Mouse (Mus musculus) cerebellum, postnatal 4 days (tissue): ENCODE measurements around the gene Nrgn.

Experiments
- DNase-seq, 2 experiments: peaks; one replicate each; pipeline ENCODE4 v3.0.0; 2022; ENCODE audit warnings: low spot score in 2 of 2, mixed read lengths in 1 of 2

The Nrgn gene

DNA sequence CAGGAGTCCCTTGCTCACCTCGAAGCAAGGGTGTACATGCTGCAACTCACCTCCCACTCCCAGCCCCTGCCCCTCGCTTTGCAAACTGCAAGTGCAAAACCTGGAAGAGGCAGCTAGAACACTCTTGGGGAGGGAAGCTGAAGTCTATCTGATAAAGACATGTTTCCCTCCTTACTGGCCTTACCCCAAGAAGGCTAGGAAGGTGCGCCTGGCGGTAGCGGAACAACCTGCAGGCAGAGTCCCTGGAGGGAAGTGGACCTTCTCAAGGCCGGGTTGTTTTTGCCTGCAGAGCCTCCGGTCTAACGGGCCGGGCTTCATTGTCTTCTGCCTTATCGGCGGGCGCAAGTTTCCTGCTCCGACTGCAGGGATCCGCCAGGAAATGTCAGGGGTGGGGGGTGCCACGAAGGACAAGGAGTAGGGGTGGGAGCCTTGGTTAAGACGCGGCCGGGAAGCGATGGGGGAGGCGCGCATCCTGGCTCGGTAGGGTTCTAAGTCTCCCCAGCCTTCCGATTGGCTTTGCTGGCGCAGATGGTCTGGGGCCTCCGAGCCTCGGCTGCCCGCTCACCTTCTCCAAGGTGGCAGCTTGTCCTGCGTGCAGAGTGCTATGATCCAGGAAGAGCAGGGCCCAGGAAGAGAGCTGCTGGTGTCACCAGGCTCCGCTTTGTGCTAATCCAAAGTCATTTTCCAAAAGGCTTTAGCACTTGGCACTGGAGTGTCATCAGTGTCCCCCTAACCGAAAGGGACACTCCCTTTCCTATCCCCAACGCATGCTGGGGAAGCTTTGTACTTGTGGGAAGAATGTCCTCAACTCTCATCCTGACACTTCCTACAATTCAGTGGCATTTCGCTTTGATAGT lies 22.4 kb downstream of the Nrgn start:
- DNase-seq, result no peak

DNA sequence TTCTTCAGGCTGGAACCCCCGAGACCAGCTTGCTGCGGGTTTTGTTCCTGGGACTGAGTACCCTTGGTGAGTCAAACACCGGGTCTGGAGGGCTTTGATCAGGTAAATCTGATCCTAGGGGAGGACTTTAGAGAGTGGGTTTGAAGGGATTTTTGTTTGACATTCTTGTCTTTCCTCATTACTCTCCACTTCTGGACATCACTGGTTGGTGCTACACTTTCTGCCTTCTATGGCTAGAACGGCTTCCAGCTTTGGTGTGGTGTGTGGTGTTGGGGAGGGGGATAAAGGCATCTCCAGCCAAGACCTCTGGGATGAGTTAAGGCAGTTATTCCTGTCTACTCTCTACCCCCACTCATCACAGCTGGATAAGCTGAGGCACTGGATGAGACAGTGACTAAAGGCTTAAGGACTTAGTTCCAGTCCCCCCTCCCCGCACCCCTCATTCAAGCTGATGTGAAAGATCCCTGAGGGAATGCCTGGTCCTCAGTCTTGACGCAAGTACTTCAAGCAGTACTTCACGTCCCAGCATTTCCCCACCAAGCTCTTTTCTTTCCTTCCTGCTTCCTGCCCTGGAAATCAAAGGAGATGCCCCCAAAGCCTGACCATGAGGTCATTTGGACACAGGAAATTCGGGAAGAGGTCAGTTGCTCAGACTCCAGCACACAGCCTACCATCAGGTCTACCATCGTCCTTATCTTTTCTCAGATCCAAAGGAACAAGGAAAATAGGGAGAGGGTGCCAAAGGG lies 24.3 kb downstream of the Nrgn start:
- DNase-seq, result no peak

DNA sequence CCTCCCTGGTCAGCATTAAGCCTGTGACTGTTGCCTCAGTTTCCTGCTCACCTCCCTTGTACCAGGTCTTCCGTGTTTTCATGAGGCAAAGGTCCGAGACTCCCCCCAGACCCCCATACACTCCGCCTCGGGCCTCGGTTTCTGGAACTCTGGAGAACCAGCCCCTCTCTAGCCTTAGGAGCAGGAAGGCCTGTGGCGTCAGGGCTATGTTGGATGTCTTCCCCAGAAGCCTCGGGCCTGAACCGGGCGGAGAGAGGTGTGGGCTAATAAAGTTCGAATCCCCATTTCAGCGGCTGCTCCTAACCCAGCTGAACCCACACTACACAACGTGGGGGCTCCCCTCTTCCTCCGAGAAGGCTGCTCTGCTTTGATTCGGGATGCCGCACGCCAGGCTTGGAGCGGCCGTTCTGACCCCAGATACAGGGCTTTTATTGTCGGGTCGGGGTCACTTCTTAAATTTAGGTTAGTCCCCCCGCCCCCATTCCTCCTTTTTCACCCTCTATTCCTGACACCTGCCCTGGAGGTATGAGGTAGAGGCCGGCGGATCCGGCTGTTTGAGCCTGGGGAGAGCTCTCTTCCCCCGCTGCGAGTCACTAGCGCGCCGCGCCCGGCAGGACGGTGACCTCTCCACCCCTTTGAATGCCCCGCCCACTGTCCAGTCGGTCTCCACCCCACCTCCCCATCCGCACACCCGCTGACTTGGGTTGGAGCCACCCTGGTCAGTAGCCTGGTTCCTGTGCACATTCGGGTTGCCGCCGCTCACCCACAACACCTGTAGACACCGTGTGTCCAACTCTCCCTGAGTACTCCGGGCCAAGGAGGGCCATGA lies 25.1 kb downstream of the Nrgn start, which contains the start of gene Esam:
Gene Esam, plus strand, starts transcription at position 683 of the 829 bp plus-strand sequence.
- DNase-seq, result no peak

DNA sequence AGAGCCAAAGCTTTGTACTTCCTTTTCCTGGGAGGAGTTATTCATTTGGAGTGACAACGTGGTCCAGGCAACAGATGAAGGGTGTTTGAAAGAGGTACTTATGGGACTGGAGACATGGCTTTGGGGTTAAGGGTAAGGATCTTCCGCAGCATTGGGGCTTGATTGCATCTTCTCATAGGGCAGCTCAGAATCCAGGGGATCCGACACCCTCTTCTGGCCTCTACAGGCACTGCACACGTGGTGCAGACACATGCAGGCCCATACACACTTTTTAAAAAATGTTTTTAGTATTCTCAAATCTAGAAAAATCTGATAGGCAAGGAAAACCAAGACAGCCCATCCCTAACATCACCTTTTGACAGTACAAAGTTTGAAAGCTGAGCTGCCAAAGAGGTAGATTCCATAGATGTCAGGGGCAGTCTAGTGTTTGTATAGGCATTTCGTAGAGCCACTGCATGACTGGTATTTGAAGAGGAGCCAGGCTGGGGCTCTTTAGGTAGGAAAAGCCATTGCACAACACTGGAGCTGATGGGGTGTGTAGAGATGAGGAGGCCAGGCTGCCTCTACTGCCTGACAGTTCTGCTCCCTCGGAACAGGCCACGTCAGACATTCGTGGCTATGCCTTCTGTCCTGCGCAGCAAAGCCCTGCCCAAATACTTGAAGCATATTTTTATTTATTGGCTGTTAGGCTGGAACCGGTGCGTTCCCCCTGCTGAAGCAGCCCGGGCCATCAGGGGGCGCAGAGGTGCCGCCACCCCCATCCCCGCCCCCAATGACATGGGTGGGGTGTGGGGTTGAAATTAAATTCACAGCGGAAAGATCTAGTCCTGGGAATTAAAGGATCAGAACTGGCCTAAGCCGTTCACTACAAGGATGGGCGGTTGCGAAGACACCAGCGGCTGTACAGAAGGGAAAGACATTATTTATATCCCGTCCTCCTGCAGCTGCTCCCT lies 26.0 kb downstream of the Nrgn start:
- DNase-seq, result no peak

DNA sequence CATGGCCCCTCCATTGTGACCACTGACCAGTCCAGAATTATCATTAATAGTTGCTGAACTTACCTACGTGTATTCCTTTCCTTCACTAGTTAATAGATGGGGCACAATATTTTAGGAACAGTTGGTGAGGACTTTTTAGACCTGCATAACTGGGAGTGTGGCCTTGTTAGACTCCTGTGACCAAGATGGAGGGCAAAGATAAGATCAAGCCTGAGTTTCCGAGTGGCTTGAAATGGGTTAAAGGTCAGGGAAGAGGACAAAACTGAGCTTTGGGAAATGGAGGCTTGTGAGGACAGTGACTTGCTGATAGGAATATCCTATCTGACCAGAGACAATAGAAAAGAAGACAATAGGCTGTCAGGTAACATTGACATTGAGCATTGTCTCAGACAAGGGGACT lies 27.2 kb downstream of the Nrgn start:
- DNase-seq, result no peak

DNA sequence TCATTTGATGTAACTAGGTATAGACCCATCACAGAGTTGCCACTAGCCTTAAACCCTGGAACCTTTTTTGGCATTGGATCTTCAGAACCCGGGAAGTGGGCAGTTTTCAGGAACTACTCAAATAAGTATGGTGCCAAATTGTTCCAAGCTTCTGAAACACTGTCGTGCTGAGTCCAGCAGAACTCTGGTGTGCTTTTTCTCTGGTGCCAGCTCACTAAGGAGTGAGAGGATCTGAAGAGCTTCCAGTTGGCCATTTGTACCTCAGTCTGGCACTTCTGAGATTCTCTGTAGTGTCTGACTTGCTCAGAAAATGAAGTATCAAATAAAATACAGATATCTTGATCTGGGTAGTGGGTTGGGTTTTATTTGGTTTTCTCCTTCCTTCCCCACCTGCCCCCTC lies 32.7 kb downstream of the Nrgn start:
- DNase-seq, result no peak

DNA sequence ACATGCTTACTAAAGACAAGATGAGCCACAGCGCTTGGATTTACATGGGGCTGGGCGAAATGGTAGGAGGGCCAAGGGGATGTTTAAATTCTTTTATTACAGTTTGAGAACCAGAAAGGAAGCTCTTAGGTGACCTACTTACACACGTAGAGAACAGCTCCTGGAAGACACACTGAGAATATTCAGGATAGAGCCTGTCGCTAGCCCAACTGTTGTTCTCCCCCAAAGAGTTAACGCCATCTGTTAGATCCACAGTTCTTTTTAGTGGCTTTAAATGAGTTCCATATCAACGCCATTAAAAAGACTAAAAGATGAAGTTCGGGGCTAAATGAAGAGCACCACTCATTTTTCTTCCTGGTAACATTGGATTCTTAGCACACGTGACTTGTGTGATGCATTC lies 33.7 kb downstream of the Nrgn start:
- DNase-seq, result no peak

DNA sequence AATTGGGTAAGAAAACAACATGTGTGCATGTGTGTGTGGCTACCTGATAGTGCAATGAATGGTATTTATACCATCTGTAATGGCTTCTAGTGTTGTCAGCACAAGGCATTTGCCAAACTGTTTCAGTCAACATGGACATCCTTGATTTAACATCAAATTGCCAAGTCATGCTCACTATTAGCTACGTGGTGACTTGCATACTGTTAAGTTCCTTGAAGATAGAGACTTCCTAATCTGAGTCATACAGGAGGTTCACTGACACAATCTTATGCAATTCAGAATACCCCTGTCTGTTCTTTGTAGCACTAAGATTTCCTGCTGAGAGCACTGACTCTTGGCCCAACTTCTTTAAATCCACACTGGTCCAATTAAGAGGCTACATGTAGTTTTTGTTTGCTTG lies 35.2 kb downstream of the Nrgn start:
- DNase-seq, result no peak

DNA sequence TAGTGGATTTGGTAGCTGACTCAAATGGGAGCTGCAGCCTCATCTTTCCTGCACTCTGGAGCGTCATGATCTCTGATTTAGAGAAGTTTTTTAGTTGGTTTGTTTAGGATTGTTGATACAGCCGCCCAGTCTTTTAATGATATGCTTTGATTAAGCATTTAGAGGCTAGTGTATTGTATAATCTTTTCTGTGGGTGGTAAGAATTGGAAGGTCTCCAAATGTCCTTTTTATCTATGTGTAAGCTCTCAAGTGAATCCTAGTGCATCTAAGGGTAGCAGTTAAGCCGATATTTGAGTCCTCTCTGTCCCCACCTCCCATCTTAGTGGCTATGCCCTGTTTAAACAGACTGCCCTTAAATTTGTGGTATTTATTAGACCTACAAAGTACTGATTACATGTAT lies 38.2 kb downstream of the Nrgn start:
- no peak for DNase-seq

DNA sequence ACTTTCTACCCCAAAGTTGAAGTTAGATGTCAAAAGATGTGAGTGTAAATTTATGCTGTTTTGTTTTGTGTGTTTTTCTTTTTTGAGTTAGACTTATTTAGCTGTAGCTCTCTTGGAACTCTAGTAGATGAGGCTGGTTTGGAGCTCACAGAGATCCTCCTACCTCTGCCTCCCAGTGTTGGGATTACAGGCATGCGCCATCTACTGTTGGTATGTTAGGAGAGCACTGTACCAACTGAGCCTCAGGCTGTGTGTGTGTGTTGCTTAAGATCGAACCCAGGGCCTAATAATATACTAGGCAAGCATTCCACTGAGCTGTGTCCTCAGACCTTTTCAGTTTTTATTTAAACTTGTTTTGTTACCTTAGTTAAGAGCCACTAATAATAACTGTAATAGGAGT lies 40.6 kb downstream of the Nrgn start:
- DNase-seq, result no peak

DNA sequence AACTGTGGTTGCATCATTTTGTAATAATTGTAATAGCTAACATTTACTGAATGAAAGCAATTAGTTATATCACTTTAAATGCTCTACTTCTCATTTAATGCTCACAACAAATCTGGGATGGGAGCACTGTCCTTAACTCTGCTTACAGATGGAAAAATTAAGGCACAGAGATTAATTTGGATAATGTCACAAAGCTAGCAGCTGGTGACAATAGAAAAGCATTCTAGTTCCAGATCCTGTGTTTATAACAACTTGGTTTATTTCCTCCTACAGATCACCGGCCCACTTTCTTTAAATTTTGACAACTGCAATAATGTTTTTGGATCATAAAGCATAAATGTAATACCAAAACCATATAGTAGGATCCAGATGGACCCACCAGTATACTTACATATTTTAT lies 46.7 kb downstream of the Nrgn start:
- DNase-seq, result no peak

DNA sequence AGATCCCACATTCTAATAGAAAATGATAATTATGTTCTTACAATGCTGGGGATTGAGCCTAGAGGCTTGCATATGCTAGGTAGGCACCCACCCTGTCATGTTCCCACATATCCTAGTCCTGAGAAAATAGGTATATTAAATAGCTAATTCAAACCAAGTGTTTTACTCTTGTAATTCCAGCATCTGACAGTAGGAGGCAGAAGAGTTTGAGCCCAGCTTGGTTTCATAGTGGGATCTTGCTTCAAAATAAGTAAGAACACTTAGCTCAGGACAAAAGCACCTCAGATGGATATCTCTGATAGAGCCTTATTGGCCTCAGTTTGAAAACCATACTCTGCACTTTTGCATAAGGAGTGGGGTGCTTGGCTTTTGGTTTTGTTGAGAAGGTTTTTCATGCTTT lies 48.4 kb downstream of the Nrgn start:
- no peak for DNase-seq

DNA sequence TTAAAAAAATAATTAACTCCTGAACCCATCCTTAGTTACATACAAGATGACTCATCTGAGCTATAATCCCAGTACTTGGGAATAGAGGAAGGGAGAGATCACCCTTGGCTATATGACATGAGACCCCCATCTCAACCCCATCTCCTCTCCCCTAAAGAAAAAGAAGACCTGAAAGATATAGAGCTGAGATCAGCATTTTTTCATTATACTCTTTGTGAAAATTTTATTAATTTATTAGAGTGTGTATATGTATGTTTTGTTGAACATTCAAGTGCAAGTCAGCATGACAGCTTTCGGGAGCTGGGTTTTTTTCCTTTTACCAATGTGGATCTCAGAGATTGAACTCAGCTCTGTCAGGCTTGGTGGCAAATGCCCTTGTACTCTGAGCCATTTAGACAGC lies 51.5 kb downstream of the Nrgn start:
- no peak for DNase-seq

DNA sequence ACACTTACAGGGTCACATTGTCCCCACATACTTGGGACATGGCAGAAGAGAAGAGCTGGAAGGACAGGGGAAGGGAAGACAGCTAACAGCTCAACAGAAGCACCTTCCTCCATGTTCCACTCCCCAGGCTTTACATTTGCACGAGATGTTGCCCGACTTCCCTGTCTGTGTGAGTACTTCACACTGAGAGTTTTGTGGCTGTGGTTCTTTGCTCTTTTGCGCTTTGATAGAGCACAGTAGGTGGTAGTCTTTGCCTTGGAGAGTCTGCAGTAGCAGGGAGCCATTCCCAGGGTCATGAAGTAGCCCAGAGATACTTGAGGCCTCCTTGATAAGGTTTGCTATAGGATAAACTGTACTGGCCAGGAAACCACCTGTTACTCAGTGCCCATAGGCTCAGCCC lies 52.5 kb downstream of the Nrgn start:
- DNase-seq, result no peak

DNA sequence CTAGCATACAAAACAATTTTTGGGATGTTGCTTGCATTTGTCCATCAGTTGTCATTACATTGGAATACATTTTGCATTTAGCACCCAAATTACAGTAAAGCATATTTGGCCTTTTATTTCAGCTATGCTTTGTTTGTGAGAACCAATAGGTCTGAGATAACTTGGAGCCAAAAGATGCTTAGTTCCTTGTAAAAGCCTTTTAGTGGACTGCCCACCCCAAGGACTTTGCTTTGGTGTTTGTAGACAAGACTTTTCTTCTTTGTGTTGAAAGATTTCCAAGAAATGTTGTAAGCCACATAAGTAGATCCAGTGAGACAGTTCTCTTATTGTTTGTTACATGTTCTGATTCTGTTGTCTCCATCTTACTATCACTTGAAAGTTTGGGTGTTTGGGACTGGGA lies 56.4 kb downstream of the Nrgn start:
- DNase-seq, result no peak

DNA sequence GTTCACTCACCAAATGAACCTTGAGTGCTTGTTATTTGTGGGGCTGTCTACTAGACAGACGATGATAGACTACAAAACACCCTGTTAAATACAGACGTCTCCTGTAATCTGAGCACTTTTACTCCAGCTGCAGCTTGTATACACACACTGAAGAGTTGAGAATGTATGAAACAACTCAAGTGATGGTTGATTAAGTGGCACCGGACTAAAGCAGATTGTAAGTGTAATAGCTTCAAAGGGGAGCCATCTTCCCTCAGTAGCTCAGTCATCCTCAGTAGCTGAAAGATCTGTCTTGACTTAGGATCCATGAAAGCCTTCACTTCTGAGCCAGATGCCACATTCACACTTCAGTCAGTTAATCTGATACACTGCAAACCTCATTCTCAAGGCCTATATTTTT lies 56.9 kb downstream of the Nrgn start:
- no peak for DNase-seq
